Mouse (Mus musculus): ENCODE results near the gene Map3k13. TPM values are rescaled to one million over a fixed set of nuclear protein-coding genes. Genes with fewer than 3 reads are reported as not detected.

Map3k13 gene
- polyA plus RNA-seq, 1 experiment from 2014 or later, result 1.7 TPM

GRCm38 (mm10) chr16:21976203-21976602 lies 182.1 kb downstream of the Map3k13 start:
- Histone ChIP-seq H3K4me1 (replicated peaks; ENCODE audit: control insufficient read depth, insufficient read depth, low read length) (no peaks in the 10 kb centered on the region; the same call in 1 of the 2 replicates), H3K36me3 (ENCODE audit: control insufficient read depth, insufficient read depth, low read length) (no peaks in the 10 kb centered on the region), H3K9ac (ENCODE audit: low read length) (no peak overlapping the region), H3K9me3 (ENCODE audit: control insufficient read depth, low read length) (no peaks in the 10 kb centered on the region), H3K4me2 (ENCODE audit: low read length) (peak overlapping the region; percentile 30; the same call in 1 of the 2 replicates), H3K27me3 (replicated peaks; ENCODE audit: control insufficient read depth, insufficient read depth, low read length) (no peaks in the 10 kb centered on the region), H3K4me3 (ENCODE audit: low read depth, low read length) (no peak overlapping the region), H3K27ac (ENCODE audit: low read depth) (no peak overlapping the region)
- no peak for ATAC-seq (replicated peaks; ENCODE audit: low FRiP score, low TSS enrichment, low read depth)
- DNase-seq (ENCODE audit: low spot score), result no peak
- 7% methylated on average over 16 of the region's 16 CpGs for WGBS

GRCm38 (mm10) chr16:21977347-21977746 lies 183.2 kb downstream of the Map3k13 start:
- DNase-seq (ENCODE audit: low spot score) (no peak), ATAC-seq (replicated peaks; ENCODE audit: low FRiP score, low TSS enrichment, low read depth) (no peak)
- Histone ChIP-seq H3K27me3 (replicated peaks; ENCODE audit: control insufficient read depth, insufficient read depth, low read length) (no peaks in the 10 kb centered on the region), H3K9me3 (ENCODE audit: control insufficient read depth, low read length) (no peaks in the 10 kb centered on the region), H3K36me3 (ENCODE audit: control insufficient read depth, insufficient read depth, low read length) (no peaks in the 10 kb centered on the region), H3K4me2 (ENCODE audit: low read length) (no peak overlapping the region), H3K4me3 (ENCODE audit: low read depth, low read length) (no peak overlapping the region), H3K9ac (ENCODE audit: low read length) (no peak overlapping the region), H3K4me1 (replicated peaks; ENCODE audit: control insufficient read depth, insufficient read depth, low read length) (no peaks in the 10 kb centered on the region; the same call in 1 of the 2 replicates), H3K27ac (ENCODE audit: low read depth) (no peak overlapping the region)
- WGBS, result 76% methylated on average over 5 of the region's 5 CpGs

Other genes starting within 250 kb of the Map3k13 start
- 20.0 and 21.2 TPM in 2 replicates for gene 2510009E07Rik, start 99.7 kb upstream of the Map3k13 start, polyA plus RNA-seq (2014; fragmentation: Nextera tagmentation; extraction: Ambion mirVana)
- 4.2 and 4.8 TPM in 2 replicates for gene Ehhadh, start 6.5 kb upstream of the Map3k13 start, polyA plus RNA-seq (2014; fragmentation: Nextera tagmentation; extraction: Ambion mirVana)
- gene Tmem41a, start 153.2 kb downstream of the Map3k13 start, polyA plus RNA-seq (2014; fragmentation: Nextera tagmentation; extraction: Ambion mirVana), result 65.4 and 68.5 TPM in 2 replicates
- gene Liph, start 201.3 kb downstream of the Map3k13 start, polyA plus RNA-seq (2014; fragmentation: Nextera tagmentation; extraction: Ambion mirVana), result 7.5 and 8.7 TPM in 2 replicates
- gene Senp2, start 215.1 kb downstream of the Map3k13 start, polyA plus RNA-seq (2014; fragmentation: Nextera tagmentation; extraction: Ambion mirVana), result 45.9 and 47.5 TPM in 2 replicates